Mouse (Mus musculus): ENCODE measurements around the gene Gtf2a2.

DNA sequence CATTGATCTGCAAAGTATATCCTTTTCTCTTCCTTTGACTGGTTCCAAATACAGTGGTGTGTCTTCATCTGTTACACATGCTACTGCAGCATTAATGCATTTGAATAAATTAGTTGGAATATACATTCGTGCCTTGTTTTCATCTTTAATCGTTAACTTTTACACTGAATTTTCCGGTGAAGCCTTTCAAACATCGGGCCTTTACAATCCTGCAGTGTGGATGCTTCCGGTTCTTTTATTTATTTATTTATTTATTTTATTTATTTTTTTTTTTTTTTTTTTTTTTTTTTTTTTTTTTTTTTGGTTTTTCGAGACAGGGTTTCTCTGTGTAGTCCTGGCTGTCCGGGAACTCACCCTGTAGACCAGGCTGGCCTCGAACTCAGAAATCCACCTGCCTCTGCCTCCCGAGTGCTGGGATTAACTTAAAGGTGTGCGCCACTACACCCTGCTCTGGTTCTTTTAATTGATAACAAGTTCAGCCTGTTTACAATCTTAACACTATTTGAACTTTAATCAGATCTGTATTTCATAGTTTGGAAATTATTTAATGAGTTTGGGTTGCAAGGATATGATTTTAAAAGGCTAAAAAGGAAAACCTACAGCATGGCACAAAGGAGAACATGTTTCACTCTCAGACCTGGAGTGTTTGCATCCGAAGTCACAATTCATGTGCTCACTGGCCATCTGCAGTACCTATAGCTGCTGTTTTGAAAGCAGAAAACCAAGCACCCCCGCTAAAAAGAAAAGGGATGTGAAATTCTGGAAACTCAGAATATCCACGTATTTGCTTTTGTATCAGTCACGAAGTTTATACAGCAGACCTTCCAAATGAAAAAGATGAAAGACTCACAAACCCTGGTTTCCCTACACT lies 578 bp upstream of the Gtf2a2 start:
- no peak for TF ChIP-seq POLR2A (IDR thresholded peaks at IDR 0.05; ENCODE audit: insufficient read length, low read depth)
- no peak for TF ChIP-seq MYOG (IDR thresholded peaks at IDR 0.05; ENCODE audit: control insufficient read depth in 1 of 3, insufficient read depth in 1 of 3, insufficient read length in 2 of 3, low read depth in 2 of 3)
- no peak for TF ChIP-seq MAX (IDR thresholded peaks at IDR 0.05; ENCODE audit: low read depth)
- TF ChIP-seq TCF12 (IDR thresholded peaks at IDR 0.05; ENCODE audit: insufficient read depth, poor library complexity, severe bottlenecking): no peak

Measured in myocyte (in vitro differentiated cells).